Mouse (Mus musculus): ENCODE data around the gene Pirb. TPM values are rescaled to one million over a fixed set of nuclear protein-coding genes. Genes with fewer than 3 reads are reported as not detected.
A peak's percentile ranks its signal among the peaks of the same experiment; 100 is the strongest.
"Not testable (repeated sequence)": the region's sequence is repeated elsewhere in the genome, so short reads cannot be mapped to it uniquely, and the experiment has no call there.

Gene Pirb
- total RNA-seq (2022) = 1 to 10 TPM; 1.4 to 3.4 (median 1.6) TPM

GRCm38 (mm10) chr7:3720268-3720667 lies at the start of gene Pirb:
Pirb (minus strand) TSS chr7:3720391.
- not testable (repeated sequence) for DNase-seq (ENCODE audit: low spot score)

GRCm38 (mm10) chr7:3732675-3733074 lies 12.5 kb upstream of the Pirb start:
- DNase-seq (ENCODE audit: low spot score) = not testable (repeated sequence)

- not testable (repeated sequence) for DNase-seq (ENCODE audit: low spot score)
Measured at GRCm38 (mm10) chr7:3725459-3725858, 5.3 kb upstream of the Pirb start.

- no peak for DNase-seq (ENCODE audit: low spot score)
Measured at GRCm38 (mm10) chr7:3715249-3715648, 4.9 kb downstream of the Pirb start.

DNA sequence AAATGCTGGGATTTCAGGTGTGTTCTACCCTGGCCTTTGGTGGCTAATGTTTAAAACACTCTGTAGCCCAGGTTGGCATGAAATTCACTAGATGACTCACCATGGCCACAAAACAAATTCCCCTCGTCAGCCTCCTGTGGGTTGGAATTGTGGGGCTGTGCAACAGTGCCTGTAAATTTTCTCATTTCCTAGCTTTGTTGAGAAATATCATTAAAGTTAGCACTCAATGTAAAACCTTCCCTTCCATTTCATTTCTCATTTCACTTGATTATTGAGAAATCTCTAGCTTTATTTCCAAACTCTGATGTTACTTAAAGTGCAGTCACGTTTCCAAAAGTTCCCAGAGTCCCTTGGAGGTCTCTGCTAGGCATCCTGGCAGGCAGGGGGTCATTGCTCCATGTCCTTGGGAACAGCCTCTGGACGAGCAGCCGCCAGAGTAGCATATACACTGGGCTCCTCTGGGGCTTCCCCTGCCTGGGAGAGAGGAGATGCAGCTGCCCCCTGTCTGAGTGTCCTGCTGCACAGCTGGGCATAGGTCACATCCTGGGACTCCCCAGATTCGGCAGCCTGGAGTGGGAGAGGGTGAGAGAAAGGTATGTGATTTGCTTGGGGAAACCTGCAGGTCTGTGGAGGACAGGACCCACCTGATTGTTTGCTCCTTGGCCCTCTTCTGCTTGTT lies 7.8 kb downstream of the Pirb start:
- DNase-seq (ENCODE audit: low spot score) = no peak

GRCm38 (mm10) chr7:3709000-3709399 lies 11.2 kb downstream of the Pirb start:
- no peak for DNase-seq (ENCODE audit: low spot score)

GRCm38 (mm10) chr7:3708447-3708980 lies 11.7 kb downstream of the Pirb start:
- not testable (repeated sequence) for DNase-seq (ENCODE audit: low spot score)

DNA sequence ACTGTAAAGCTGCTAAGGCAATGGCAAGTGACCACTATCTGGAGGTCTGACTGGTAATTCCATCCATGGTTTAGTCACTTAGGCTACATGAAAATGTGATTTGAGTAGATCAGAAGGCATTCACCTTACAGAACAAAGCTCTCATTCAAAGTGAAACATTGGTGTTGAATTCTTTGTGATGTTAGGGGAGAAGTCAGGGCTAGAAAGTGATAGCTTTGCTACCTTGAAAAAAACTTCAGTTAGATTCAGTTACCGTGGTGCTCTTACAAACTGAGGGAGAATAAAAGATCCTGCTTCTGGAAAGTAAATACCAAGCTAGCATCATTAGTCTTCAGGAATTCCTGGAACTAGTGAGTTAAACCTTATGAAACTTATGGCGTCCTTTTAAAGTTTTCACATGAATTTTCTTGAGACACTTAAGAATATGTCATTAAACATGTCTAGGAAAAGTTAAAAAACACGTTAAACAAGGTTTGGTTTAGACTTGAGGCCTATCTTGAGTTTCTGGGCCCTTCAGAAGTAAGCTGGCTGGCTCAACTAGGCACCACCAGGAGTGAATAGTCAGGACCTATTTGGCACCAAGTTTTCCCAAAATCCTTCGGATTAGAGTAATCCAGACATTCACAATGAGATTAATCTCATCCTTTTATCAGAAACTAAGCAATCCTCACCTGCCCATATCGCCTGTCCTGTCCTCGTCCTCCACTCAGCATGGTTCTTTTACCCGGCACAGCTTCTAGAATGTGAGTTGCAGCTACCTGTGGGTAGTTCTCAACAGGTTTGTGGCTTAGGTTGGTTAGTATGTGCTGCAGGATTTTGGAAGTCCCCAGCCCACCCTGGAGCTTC lies 12.4 kb downstream of the Pirb start:
- no peak for DNase-seq (ENCODE audit: low spot score)

GRCm38 (mm10) chr7:3707027-3707426 lies 13.2 kb downstream of the Pirb start:
- no peak for DNase-seq (ENCODE audit: low spot score)

DNA sequence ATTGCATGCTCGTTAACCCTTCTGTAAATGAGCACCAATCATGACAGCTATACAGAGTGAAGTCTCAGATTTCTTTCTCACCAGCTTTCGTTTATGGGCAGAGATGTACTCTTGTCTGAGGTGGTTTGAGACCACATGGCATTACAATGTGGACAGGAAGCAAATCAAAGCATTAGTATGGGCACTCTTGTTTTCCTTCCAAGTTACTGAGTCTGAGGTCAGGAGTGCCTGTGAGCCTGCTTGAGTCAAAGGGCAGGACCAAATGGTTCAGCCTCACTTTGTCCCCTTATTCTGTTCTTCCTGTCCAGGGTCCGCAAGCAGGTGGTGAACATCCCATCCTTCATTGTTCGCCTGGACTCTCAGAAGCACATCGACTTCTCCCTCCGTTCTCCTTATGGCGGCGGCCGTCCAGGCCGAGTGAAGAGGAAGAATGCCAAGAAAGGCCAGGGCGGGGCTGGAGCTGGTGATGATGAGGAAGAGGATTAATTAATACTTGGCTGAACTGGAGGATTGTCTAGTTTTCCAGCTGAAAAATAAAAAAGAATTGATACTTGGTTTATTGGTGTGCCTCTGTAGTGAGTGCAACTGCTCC lies 13.8 kb downstream of the Pirb start:
- DNase-seq (ENCODE audit: low spot score) = no peak

- DNase-seq (ENCODE audit: low spot score) = no peak
Measured at GRCm38 (mm10) chr7:3705911-3706310, 14.3 kb downstream of the Pirb start.

- DNase-seq (ENCODE audit: low spot score) = not testable (repeated sequence)
Measured at GRCm38 (mm10) chr7:3705461-3705860, 14.7 kb downstream of the Pirb start.

DNA sequence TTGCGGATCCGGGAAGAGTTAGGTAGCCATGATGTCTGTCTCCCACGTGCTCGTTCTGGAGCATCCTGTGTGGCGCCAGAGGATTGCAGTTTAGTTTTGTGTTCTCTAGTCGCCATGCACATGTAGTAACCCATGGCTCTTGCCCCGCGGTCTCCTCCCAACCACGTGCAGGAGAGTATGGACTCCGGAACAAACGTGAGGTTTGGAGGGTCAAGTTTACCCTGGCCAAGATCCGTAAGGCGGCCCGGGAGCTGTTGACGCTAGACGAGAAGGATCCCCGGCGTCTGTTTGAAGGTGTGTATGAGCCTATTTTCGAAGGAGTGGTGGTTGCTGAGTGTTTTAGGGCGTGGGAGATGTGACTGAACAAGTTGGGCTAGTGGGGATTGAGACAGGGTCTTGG lies 15.7 kb downstream of the Pirb start:
- no peak for DNase-seq (ENCODE audit: low spot score)

DNA sequence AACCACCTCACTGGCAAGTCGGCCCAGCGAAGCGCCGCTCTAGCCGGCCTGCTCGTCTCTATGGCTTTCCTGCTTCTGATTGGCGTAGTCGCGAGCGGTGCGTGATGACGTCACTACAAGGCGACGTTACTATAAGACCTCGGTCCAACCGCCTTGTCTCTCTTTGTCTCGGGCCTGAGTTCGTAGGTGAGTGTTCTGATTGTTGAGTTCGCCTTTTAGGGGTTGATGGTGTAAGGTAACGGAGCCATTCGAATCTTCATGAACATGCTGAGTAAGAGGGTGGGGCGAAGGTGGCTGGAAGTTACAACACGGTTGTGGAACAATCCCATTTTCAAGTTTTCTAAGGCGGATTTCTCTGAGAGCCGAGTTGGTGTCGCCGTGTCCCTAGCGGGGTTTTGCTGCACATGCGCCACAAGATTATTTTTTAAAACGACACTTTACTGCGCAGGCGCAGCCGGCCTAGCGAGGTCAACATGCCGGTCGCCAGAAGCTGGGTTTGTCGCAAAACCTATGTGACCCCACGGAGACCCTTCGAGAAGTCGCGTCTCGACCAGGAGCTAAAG lies 16.2 kb downstream of the Pirb start, which contains the start of gene Rps9:
Gene Rps9, plus strand, starts transcription at position 115 of the 563 bp plus-strand sequence.
- peak; percentile 98 for DNase-seq (ENCODE audit: low spot score)

- DNase-seq (ENCODE audit: low spot score) = no peak
Measured at GRCm38 (mm10) chr7:3703148-3703878, 16.9 kb downstream of the Pirb start.

DNA sequence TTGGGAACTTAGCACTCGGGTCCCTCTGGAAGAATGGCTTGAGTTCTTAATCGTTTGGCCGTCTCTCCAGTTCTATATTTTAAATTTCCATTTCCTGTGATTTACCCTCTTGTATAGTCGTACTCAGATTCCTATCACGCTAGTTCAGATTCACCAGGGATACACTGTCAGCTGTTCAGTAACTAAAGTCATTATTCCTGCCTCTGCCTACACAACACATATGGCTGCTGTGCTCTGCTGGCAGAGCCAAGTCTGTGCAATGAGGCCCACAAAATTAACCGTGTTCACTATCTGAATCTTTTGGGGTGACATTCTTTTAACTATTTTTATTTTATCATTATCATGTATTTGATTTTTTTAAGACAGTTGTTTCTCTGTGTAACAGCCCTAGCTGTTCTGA lies 21.7 kb downstream of the Pirb start:
- DNase-seq (ENCODE audit: low spot score) = no peak

GRCm38 (mm10) chr7:3694949-3695305 lies 25.3 kb downstream of the Pirb start:
- not testable (repeated sequence) for DNase-seq (ENCODE audit: low spot score)

DNA sequence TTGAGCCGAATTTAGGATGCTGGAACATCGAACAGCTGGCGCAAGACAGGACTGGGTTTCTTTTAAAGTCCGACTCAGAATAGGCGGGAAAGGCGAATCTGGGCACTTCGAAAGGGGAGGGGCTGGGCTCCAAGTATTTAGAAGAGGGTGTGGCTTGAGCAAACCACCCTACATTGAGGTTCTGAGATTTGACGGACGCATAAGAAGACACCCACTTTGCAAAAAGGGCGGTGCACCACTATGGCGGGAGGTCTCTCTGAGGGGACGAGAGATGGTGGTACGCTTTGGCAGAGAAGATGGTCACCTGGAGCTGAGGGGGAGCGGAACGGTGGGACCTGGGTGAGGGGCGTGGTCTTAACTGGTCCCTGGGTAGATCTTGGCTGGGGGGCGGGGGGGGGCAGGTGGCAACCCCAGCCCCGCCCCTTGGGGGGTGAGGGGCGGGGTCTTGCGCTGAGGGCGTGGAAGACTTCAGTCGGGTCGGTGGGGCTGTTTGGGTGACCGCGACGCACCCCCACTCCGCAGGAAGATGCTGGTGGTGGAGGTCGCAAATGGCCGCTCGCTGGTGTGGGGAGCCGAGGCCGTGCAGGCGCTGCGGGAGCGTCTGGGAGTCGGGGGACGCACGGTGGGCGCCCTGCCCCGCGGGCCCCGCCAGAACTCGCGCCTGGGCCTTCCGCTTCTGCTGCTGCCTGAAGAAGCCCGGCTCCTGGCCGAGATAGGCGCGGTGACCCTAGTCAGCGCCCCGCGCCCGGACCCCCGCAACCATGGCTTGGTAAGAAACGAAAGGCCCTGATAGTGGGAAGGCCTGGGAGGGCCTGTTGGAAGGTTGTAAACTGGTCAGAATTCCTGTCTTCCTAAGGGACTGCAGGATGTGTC lies 25.9 kb downstream of the Pirb start:
- DNase-seq (ENCODE audit: low spot score) = peak; percentile 71

GRCm38 (mm10) chr7:3693809-3694075 lies 26.4 kb downstream of the Pirb start:
- DNase-seq (ENCODE audit: low spot score) = no peak

- DNase-seq (ENCODE audit: low spot score) = peak; percentile 97
Measured at GRCm38 (mm10) chr7:3692987-3693808, 27.0 kb downstream of the Pirb start, which contains the start of gene Mboat7. Mboat7 (minus strand) TSS chr7:3693523.

Measured in heart, adult 8-10 months (tissue).